ENCODE assay signal across 8 mouse cellular contexts in genomic region chr9:30920736-30921135, GRCm38 (mm10). TPM values are rescaled to one million over a fixed set of nuclear protein-coding genes. Genes with fewer than 3 reads are reported as not detected.
DNase-seq lines count a peak whose midpoint lies in the region; ATAC-seq lines count a peak whose summit lies in the region.

No protein-coding gene starts in this region.

- peaks cover 11% of the 10 kb centered on the region for H3K4me1 ChIP-seq in hindbrain, embryonic 16.5 days (ENCODE audit: control insufficient read depth, insufficient read depth, low read depth, low read length)

- H3K27ac ChIP-seq in hindbrain, embryonic 16.5 days (ENCODE audit: low read depth, low read length), result no peak overlapping the region

- DNase-seq in cerebellum, adult 9-10 months, result peak; percentile 35
- no peak for DNase-seq in cerebellum, postnatal 36 days
- peak; percentile 84 for DNase-seq in ES-CJ7 (ENCODE audit: low read depth, low spot score)
- peak; percentile 40 for DNase-seq in forelimb bud, embryonic 11.5 days (ENCODE audit: low read depth, low spot score)
- peak; percentile 86 for DNase-seq in lung, postnatal 10 days
- DNase-seq in spleen, postnatal 4 days (ENCODE audit: low spot score in 2 of 2), result no peak
- DNase-seq in right cerebral cortex, postnatal 25 days, result no peak

- H3K4me2 ChIP-seq in hindbrain, embryonic 16.5 days (ENCODE audit: low read length), result peak overlapping the region; percentile 95

- H3K9me3 ChIP-seq in hindbrain, embryonic 16.5 days (ENCODE audit: control insufficient read depth, low read length), result no peaks in the 10 kb centered on the region

- peak overlapping the region; percentile 65 for H3K4me3 ChIP-seq in hindbrain, embryonic 16.5 days (ENCODE audit: low read length)

- no peak for ATAC-seq in hindbrain, embryonic 16.5 days

- H3K9ac ChIP-seq in hindbrain, embryonic 16.5 days (ENCODE audit: low read depth, low read length), result no peak overlapping the region

- H3K27me3 ChIP-seq in hindbrain, embryonic 16.5 days (replicated peaks; ENCODE audit: control insufficient read depth, insufficient read depth, low read length), result peaks cover 6% of the 10 kb centered on the region; the same call in 1 of the 2 replicates

- H3K36me3 ChIP-seq in hindbrain, embryonic 16.5 days (ENCODE audit: control insufficient read depth, insufficient read depth, low read length), result no peaks in the 10 kb centered on the region

- WGBS in hindbrain, embryonic 16.5 days, result 24% methylated on average over 6 of the region's 6 CpGs

RNA-seq across cellular contexts. Expression of gene Adamts15, which starts 1.5 kb away (rescaled TPM):
- 6.2 and 7.6 TPM in 2 replicates for polyA plus RNA-seq in hindbrain, embryonic 16.5 days (2015; fragmentation: Nextera tagmentation; extraction: Ambion mirVana)

RNA-seq across cellular contexts. Expression of gene Adamts8, which starts 21.6 kb away (rescaled TPM):
- polyA plus RNA-seq in hindbrain, embryonic 16.5 days (2015; fragmentation: Nextera tagmentation; extraction: Ambion mirVana), result 1.8 and 2.8 TPM in 2 replicates

Comparison
In these comparisons a context has a peak if more than half of its experiments do, and no peak if none do; other contexts are left out.
1. DNase-seq: peak in cerebellum, adult 9-10 months (single experiment), ES-CJ7 (single experiment), forelimb bud, embryonic 11.5 days (single experiment) and lung, postnatal 10 days (single experiment); none in cerebellum, postnatal 36 days (0 of 2), spleen, postnatal 4 days (0 of 2) and right cerebral cortex, postnatal 25 days (single experiment).